Mouse (Mus musculus) NIH3T3 (cell line): Measurements from ENCODE around the gene Coq10a.
A peak's percentile ranks its signal among the peaks of the same experiment; 100 is the strongest.

Experiments used
- DNase-seq: peaks from one replicate; pipeline ENCODE4 v3.0.0-alpha.2; 2012; ENCODE audit warnings: low read depth

Gene Coq10a

GRCm38 (mm10) chr10:128385902-128386301 lies 17.1 kb upstream of the Coq10a start:
- DNase-seq, result no peak

- DNase-seq, result no peak
Observed at GRCm38 (mm10) chr10:128382482-128382881, 13.7 kb upstream of the Coq10a start.

DNA sequence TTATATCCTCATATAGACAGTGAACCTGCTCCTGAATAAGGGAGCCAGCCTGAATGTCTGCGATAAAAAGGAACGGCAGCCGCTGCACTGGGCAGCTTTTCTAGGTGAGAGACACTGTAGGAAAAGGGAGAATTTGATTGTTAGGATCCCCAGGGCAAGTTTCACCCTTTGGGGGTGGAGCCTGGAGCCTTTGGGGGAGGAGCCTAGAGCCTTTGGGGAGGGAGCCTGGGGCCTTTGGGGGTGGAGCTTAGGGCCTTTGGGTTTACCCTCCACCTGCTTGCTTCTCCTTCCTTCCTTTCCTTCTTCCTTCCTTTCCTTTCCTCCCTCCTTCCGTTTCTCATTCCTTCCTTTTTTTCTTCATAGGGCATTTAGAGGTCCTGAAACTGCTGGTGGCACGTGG lies 11.8 kb upstream of the Coq10a start:
- DNase-seq, result peak; percentile 60

DNA sequence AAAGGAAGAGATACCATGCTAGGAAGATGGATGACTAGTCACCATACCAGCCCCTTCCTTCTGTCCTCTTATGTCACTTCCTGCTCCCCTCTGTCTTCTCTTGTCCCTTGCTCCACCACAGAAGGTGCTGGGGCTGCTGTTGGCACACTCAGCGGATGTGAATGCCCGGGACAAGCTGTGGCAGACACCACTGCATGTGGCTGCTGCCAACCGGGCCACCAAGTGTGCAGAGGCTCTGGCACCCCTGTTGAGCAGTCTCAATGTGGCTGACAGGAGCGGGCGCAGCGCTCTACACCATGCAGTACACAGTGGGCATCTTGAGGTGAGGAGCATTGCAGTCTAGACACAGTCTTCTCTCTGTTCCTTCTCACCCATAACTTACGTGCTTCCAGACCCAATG lies 10.5 kb upstream of the Coq10a start:
- no peak for DNase-seq

- DNase-seq, result peak; percentile 89
Observed at GRCm38 (mm10) chr10:128378462-128378861, 9.7 kb upstream of the Coq10a start.

DNA sequence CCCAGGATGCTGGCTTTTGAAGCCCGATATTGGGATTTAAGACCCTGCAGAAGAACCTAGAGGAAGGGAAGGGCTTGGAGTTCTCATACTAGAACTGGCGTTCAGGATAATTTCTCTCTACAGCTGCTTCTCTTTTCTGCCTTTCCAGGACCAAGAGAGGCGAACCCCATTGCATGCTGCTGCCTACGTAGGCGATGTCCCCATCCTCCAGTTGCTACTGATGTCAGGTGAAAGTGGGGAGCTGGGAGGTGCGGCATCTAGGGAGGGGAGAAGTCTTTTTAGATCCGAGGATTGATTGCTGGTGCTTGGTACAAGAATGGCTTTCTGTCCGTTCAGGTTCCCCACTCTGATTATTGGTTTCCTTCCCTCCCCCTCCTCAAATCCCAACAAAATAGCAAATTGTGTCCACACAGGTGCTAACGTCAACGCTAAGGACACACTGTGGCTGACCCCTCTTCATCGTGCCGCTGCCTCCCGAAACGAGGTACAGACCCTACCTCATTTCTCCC lies 9.2 kb upstream of the Coq10a start:
- no peak for DNase-seq

GRCm38 (mm10) chr10:128377222-128377939 lies 8.6 kb upstream of the Coq10a start:
- peak; percentile 62 for DNase-seq

- DNase-seq, result peak; percentile 95
Observed at GRCm38 (mm10) chr10:128376455-128377211, 7.8 kb upstream of the Coq10a start, which contains the start of gene Ankrd52. Gene Ankrd52, plus strand, starts transcription at chr10:128377115.

DNA sequence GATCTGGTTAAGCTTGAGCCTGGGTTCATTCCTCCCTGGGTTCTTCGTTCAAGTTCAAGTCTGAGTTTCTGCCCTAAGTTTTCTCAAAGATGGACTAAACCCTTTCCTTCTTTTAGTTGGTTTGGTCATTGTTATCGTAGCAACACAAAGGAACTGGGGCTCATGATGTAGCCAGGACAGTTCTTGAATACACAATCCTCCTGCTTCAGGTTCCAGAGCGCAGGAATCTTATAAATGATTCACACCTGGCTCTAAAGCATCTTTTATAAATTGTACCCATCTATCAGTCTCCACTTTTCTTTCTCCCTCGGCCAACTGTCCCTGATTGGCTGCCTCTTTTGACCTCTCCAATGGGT lies 7.3 kb upstream of the Coq10a start:
- DNase-seq, result no peak

DNA sequence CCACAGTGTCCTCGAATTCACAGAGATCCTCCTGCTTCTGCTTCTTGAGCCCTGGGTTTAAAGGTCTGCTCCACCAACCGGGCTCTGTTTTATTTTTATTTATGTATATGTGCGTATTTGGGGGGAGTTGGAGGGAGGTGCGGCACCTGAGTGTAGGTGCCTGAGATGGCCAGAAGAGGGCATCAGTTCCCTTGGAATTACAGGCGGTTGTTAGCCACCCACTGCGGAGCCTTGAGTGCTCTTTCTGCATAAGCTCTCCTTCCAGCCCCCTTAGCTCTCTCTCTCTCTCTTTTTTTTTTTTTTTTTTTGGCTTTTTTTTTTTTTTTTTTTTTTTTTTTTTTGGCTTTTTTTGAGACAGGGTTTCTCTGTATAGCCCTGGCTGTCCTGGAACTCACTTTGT lies 5.6 kb upstream of the Coq10a start:
- peak; percentile 35 for DNase-seq

GRCm38 (mm10) chr10:128372989-128373748 lies 4.4 kb upstream of the Coq10a start:
- DNase-seq, result peak; percentile 52

DNA sequence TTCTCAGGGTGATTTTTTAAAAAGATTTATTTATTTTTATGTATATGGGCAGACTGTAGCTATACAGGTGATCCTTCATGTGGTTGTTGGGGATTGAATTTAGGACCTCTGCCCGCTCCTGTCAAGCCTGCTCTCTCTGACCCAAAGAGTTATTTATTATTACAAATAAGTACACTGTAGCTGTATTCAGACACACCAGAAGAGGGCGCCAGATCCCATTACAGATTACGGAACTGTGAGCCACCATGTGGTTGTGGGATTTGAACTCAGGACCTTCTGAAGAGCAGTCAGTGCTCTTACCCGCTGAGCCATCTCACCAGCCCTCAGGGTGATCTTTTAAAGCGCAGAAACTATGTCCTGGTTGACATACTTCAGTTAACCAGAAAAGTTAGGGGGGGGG lies 3.3 kb upstream of the Coq10a start:
- no peak for DNase-seq

- DNase-seq, result no peak
Observed at GRCm38 (mm10) chr10:128370601-128371000, 1.8 kb upstream of the Coq10a start.

GRCm38 (mm10) chr10:128370021-128370420 lies 1.2 kb upstream of the Coq10a start:
- no peak for DNase-seq

GRCm38 (mm10) chr10:128369599-128369998 lies 802 bp upstream of the Coq10a start:
- no peak for DNase-seq

DNA sequence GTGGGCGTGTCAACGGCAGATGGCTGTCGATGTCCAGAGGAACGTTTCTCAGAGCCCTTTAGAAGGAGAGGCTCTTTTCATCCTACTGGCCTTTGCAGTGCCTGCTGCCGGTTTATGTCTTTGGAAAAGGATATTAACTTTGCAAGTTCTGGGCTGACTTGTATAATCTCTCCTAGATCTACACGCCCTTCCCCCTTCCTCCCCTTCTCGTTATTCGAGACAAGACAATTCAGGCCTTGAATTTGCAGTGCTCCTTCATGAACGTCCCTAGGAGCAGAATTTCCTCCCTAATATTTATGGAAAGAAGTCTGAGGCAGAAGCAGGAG lies 384 bp upstream of the Coq10a start:
- no peak for DNase-seq

DNA sequence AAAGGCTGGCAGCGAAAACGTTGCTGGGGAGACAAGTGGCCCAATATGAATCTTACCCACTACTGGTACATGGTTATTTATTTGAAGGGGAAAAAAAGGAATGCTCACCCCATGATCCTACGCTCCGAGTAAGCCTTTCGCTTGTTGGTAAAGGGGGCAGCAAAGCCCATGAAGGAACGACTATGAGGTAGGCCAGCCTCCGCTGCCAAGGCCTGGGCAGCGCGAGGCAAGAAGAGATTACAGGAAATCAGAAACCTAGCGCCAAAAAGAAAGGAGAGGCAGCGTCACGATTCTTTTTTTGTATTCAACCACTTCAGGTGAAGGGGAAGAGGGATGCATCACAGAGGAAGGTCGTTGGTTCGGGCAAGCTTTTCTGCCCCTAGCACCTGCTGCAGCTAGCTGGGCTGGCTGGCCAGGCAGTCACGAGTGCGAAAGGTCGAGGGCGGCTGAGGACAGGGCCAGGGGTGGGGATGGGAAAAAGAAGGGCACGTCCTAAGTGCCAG lies 847 bp downstream of the Coq10a start:
- DNase-seq, result peak; percentile 40

DNA sequence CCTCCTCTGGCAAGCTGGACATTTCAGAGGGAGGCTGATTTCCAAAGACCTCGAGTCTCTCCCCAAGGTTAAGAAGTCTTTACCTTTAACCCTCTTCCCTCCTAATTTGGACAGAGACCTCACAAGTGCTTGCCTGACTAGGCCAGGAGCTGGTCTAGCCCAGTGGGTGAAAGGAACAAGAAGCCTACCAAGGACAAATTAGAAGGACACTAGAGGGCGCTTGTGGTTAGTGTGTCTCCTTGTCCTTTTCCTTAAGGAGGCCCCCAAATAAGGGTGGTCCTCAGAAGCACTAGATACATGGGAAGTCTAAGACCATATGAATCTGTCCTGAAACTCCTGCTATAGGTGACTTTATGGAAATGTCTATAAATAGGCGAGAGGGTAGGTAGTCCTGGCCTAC lies 6.2 kb downstream of the Coq10a start:
- DNase-seq, result peak; percentile 79

- no peak for DNase-seq
Observed at GRCm38 (mm10) chr10:128361836-128362235, 7.0 kb downstream of the Coq10a start.

- DNase-seq, result no peak
Observed at GRCm38 (mm10) chr10:128359226-128359625, 9.6 kb downstream of the Coq10a start.

GRCm38 (mm10) chr10:128358796-128359195 lies 10.0 kb downstream of the Coq10a start:
- DNase-seq, result peak; percentile 92

GRCm38 (mm10) chr10:128347541-128347940 lies 21.3 kb downstream of the Coq10a start:
- DNase-seq, result no peak
